Mouse (Mus musculus): Measurements from ENCODE around the gene Cyp2c23.

- no peak for TF ChIP-seq CTCF (IDR thresholded peaks at IDR 0.05; ENCODE audit: extremely low read depth, insufficient read depth, low read length)
- TF ChIP-seq POLR2A (IDR thresholded peaks at IDR 0.05; ENCODE audit: extremely low read depth, insufficient read depth, low read length) = no peak
Measured at GRCm38 (mm10) chr19:44069914-44070232, 40.9 kb upstream of the Cyp2c23 start.
